Mouse (Mus musculus): ENCODE results near the gene Commd1.

DNA sequence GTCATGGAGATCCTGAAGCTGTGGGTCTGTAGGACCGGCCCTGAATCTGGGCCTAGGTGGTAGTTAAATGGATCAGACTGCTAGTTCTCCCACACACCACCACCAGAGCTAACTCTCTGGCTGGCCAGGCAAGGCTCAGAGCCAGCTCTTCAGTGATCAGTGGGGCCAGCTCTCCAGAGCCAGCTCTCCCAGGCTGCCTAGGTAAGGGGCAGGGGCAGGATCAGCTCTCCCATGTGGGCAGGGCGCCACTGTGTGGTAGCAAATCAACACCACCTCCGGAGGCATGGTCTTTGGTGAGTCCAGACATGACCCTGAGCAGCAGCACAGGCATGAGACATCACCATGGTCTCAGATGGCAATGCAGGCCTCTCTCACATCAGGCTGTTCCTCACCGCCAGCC, 25.4 kb downstream of the Commd1 start:
- TF ChIP-seq GATA1 (IDR thresholded peaks at IDR 0.05; ENCODE audit: low read length): no peak
- no peak for TF ChIP-seq TAL1 (IDR thresholded peaks at IDR 0.05; ENCODE audit: low read length)

Measured in erythroblast, embryonic 14.5 days (primary cell).